Mouse (Mus musculus): ENCODE data around the gene Kalrn. TPM values are rescaled to one million over a fixed set of nuclear protein-coding genes. Genes with fewer than 3 reads are reported as not detected.

Gene Kalrn
- total RNA-seq, 2 experiments from 2014 or later: 478 to 544 TPM

DNA sequence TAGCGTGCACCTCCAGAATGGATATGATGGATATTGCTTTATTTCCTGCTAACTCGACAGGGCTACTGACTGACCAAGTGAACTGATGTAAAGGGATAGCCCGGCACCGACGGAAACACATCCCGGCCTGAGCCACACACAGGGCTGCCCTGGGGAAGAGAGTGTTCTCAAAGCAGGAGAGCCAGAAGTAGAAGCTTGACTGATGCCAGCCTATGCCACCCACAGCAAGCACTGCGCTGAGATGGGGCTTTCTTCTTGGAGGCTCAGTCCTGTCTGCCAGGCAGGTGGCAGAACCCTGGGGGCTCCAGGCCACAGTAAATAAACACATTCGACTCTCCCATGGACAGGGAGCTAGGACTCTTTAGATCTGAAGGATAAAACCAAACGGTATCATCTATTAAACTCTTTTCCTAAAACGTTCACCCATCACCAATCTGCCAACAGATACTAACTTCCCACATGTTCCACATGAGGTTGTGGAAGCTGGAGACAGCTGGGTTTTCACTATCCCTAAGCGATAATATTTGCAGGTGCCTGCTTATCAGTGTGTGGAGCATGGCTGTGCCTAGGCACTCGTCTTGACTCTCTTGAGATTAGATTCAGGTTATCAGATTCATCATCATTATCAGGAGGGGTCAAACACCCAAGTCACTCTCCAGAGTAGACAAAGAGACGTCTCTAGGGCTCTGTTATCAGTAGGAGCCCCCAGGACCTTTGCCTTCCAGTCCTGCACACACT, 526.9 kb downstream of the Kalrn start:
- DNase-seq (ENCODE audit: low spot score in 2 of 2): peak in 1 of 2 experiments; percentile 60
- intact Hi-C loops (cut with DNase I): no loop called here

GRCm38 (mm10) chr16:34044539-34044938, 528.8 kb downstream of the Kalrn start:
- intact Hi-C loops (cut with DNase I): loop anchor here (5.0 kb wide), 1 partner anchor 42 kb away; no protein-coding TSS in a partner anchor
- no peak for DNase-seq (ENCODE audit: low spot score in 2 of 2)

GRCm38 (mm10) chr16:34043048-34043795, 530.1 kb downstream of the Kalrn start:
- DNase-seq (ENCODE audit: low spot score in 2 of 2): peak; percentile 75 to 96
- intact Hi-C loops (cut with DNase I): loop anchor here (2.0 to 5.0 kb wide), 2 partner anchors 36 to 41 kb away; no protein-coding TSS in a partner anchor

- DNase-seq (ENCODE audit: low spot score in 2 of 2): no peak
- intact Hi-C loops (cut with DNase I): loop anchor here (2.0 to 5.0 kb wide), 2 partner anchors 36 to 40 kb away; no protein-coding TSS in a partner anchor
Observed at GRCm38 (mm10) chr16:34042586-34042985, 530.7 kb downstream of the Kalrn start.

- peak in 1 of 2 experiments; percentile 59 for DNase-seq (ENCODE audit: low spot score in 2 of 2)
- intact Hi-C loops (cut with DNase I): loop anchor here (5.0 kb wide), 1 partner anchor 38 kb away; no protein-coding TSS in a partner anchor
Observed at GRCm38 (mm10) chr16:34040276-34040675, 533.1 kb downstream of the Kalrn start.

GRCm38 (mm10) chr16:34039736-34040135, 533.6 kb downstream of the Kalrn start:
- no peak for DNase-seq (ENCODE audit: low spot score in 2 of 2)
- intact Hi-C loops (cut with DNase I): loop anchor here (5.0 kb wide), 1 partner anchor 37 kb away; no protein-coding TSS in a partner anchor

DNA sequence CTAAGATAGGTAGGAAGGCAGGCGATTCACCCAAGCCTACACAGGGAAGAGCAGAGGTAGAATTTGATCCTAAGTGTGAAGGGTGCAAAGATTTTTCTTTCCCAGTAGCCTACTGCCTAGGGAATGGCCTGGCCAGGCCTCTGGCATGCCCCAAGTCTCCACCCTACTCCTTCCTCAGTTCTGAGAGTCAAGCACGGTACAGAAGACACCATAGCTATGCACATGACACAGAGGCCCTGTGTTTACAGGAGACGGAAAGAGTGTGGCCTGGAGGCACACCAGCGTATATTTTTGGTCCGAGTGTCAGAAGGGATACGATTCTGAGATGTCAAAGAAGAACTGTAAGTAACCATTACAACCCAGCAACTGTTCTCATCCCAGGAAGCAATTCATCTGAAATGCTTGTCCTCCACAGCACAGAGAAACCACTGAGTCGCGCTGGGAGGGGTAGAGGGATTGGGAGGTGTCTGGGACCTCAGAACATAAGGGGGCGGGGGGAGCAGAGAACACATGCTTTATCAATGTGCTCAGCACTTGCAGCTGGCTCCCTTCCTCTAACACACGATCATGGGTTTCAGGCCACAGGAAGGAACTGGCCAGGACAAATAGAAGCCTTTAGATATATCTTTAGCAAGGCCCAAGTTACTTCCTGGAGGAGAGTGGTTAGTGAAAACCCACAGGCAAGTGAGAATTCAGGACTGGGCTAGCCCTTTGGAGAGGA, 536.8 kb downstream of the Kalrn start:
- DNase-seq (ENCODE audit: low spot score in 2 of 2): no peak
- intact Hi-C loops (cut with DNase I): no loop called here

- intact Hi-C loops (cut with DNase I): no loop called here
- no peak for DNase-seq (ENCODE audit: low spot score in 2 of 2)
Observed at GRCm38 (mm10) chr16:34035780-34036179, 537.6 kb downstream of the Kalrn start.

GRCm38 (mm10) chr16:34034267-34034666, 539.1 kb downstream of the Kalrn start:
- no peak for DNase-seq (ENCODE audit: low spot score in 2 of 2)
- intact Hi-C loops (cut with DNase I): no loop called here

DNA sequence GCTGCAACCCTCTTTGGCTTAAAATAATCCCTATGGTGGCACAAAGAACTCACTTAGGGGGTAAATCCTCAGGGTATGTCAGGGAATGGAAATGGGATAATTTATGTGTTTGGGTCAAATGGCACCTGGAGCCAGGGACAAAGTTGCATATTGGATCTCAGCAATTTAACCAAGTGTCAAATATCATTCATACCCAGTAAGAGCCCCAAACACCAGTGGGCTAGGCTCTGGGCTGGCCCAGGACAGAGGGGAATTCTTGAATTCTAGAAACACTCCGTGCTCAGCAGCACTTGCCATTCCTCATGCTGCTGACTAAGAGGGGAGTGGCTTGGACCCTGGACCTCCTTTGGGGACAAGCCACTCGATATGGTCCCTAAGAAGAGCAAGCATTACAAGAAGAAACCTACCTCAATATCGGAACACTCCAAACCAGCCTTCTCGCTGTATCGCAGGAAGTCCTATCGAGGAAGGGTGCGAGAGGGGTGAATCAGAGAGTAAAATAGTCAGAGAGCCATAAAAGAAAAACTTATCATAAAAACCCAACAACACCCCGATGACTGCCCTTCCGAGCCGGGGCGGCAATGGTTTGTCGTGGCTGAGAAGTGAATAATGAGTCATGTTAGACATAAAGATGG, 541.2 kb downstream of the Kalrn start:
- no peak for DNase-seq (ENCODE audit: low spot score in 2 of 2)
- intact Hi-C loops (cut with DNase I): no loop called here

GRCm38 (mm10) chr16:34031565-34031964, 541.8 kb downstream of the Kalrn start:
- DNase-seq (ENCODE audit: low spot score in 2 of 2): no peak
- intact Hi-C loops (cut with DNase I): no loop called here

DNA sequence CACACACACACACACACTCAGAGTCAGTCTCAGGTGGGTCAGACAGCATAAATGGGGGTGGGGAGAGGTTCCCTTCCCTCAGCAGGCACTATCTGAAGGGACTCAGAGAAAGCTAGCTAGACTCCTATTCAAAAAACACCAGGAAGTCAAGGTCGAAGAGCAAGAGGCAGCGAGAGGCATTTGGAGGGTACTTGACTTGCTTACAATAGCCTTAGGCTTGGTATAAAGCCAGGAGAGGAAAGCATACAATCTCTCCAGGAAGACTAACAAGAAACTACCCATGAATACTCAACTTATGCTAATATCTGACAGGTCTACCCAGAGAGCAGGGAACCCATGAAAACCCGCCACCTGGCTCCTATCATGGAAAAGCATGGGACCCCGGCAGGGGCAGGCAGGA, 543.0 kb downstream of the Kalrn start:
- DNase-seq (ENCODE audit: low spot score in 2 of 2): no peak
- intact Hi-C loops (cut with DNase I): no loop called here

- no peak for DNase-seq (ENCODE audit: low spot score in 2 of 2)
- intact Hi-C loops (cut with DNase I): no loop called here
Observed at GRCm38 (mm10) chr16:34029790-34030189, 543.5 kb downstream of the Kalrn start.

DNA sequence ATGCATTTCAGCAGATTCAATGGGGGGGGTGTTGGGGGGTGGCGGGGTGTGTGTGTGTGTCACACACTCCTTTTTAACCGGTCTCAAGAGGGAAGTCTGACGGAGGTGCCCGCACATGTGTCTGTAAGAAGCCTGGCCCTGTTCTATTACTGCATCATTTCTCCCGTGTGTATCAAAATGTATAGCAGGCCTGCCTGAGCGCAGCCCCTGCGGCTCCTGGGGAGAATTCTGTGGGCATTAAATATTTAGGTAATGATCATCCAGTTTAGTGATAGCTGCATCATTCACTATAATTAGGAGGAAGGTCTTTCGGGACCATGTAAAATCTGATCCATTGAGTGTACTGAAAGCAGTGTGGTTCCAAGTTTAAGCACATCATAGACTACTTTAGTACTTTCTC, 556.1 kb downstream of the Kalrn start:
- no peak for DNase-seq (ENCODE audit: low spot score in 2 of 2)
- intact Hi-C loops (cut with DNase I): no loop called here

DNA sequence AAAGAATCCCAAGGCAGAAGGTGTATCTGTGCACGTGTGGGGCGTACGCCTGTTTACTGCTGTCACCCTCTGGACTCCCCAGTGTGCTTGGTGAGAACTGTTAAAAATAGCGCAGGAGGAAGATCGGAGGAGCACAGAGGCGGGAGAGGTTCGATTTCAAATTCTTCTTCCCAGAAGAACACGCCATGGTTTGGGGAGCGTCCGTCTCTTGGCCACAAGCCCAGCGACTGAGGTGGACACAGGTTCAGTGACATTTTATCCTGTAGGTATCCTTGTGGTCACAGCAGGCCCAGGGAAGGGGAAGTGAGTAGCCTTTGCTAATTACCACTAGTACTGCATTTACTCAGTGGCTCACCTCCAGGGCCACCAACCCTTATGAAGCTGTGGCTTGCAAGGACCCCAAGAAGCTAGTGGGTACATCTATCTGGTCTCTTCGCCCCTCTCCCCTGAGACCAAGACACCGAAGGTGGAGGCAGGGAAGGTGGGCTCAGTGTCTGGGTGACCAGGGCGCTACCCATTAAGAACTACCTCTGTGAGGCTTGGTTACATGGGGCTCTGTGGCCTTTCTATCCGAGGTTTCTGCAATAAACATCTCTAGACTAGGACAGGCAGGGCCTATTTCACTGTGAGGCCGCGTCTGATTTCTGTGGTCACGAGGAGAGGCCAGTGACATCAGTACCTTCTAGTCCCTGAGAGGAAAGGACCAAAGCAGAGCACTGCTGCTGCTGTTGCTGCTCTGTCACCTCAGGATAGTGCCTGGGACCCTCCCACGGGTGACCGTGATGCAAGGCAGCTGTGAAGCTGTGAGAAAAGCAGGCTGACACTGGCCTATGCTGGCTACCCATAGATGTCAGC, 561.1 kb downstream of the Kalrn start:
- no peak for DNase-seq (ENCODE audit: low spot score in 2 of 2)
- intact Hi-C loops (cut with DNase I): no loop called here

DNA sequence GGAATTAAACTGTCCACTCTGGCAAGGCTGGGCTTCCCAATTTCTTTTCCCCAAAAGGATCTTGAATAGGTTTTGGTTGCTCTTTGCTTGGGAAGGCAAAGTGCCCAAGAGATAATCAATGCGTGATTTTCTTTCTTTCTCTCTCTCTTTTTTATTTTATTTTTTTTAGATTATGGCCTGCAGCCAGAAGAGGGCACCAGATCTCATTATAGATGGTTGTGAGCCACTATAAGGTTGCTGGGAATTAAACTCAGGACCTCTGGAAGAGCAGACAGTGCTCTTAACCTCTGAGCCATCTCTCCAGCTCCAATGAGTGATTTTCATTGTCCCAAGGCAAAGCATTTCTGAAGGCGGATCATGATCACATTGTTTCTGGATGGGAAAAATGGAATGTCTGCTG, 563.8 kb downstream of the Kalrn start:
- intact Hi-C loops (cut with DNase I): no loop called here

DNA sequence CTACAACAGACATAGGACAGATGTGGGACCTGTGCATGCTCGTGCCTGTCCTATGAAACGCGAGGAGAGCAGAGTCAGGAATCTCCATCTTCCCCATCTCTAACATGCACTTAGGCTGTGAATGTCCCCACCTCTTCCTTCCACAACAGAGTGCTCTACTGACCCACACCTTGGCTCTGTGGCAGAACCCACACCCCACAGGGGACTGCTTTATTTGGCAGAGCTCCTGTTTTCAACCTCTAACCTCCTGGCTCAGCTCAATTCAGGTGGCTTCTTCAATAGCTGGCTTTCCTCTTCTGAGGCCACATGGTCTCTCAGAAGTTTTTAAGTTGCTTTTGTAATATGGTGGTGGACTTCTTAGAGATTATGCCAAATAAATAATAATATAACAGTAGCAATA, 567.3 kb downstream of the Kalrn start:
- intact Hi-C loops (cut with DNase I): no loop called here
- DNase-seq (ENCODE audit: low spot score in 2 of 2): no peak

More for the DNA sequence above, 563.8 kb downstream of the Kalrn start:
- DNase-seq (ENCODE audit: low spot score in 2 of 2): no peak

- peak; percentile 52 to 54 for DNase-seq (ENCODE audit: low spot score in 2 of 2)
- intact Hi-C loops (cut with DNase I): loop anchor here (5.0 kb wide), 2 partner anchors 38 to 88 kb away; no protein-coding TSS in a partner anchor
Observed at GRCm38 (mm10) chr16:34004128-34004578, 569.2 kb downstream of the Kalrn start.
